Mouse (Mus musculus) liver, postnatal 0 days (tissue): ENCODE results near the gene Taok3. TPM values are rescaled to one million over a fixed set of nuclear protein-coding genes. Genes with fewer than 3 reads are reported as not detected.

Experiments
- ATAC-seq: fragments of 200-750 bp; cut with Nextera tagmentation; 2 replicates; pipeline ENCODE4 v1.8.0; 2017; ENCODE audit warnings: mild to moderate bottlenecking, moderate library complexity
- DNase-seq: peaks from one replicate; pipeline ENCODE4 v3.0.0-alpha.2; 2016
- H3K27ac ChIP-seq: fragments of 300-500 bp; sonication (generic); 2 replicates; pipeline ENCODE4 v1.5.1; 2014; ENCODE audit warnings: antibody characterized with exemption, moderate library complexity, mild to moderate bottlenecking, low read depth
- H3K27me3 ChIP-seq: fragments of 300-500 bp; sonication (generic); 2 replicates; pipeline ENCODE4 v1.6.1; 2014; ENCODE audit warnings: low read length, control low read depth, mixed read lengths; ENCODE audit not compliant: insufficient read depth
- H3K36me3 ChIP-seq: fragments of 300-500 bp; sonication (generic); replicated peaks from 2 replicates; pipeline ENCODE4 v1.6.1; 2014; ENCODE audit warnings: mild to moderate bottlenecking, control low read depth, low read length, moderate library complexity, mixed read lengths; ENCODE audit not compliant: insufficient read depth
- H3K4me1 ChIP-seq: fragments of 300-500 bp; sonication (generic); 2 replicates; pipeline ENCODE4 v1.6.1; 2014; ENCODE audit warnings: antibody characterized with exemption, mild to moderate bottlenecking, control low read depth; ENCODE audit not compliant: insufficient read depth
- H3K4me2 ChIP-seq: fragments of 300-500 bp; sonication (generic); 2 replicates; pipeline ENCODE4 v1.6.1; 2014; ENCODE audit warnings: low read depth, mild to moderate bottlenecking, low read length, moderate library complexity, mixed read lengths
- H3K4me3 ChIP-seq: fragments of 300-500 bp; sonication (generic); 2 replicates; pipeline ENCODE4 v1.5.1; 2014; ENCODE audit warnings: low read depth, low read length
- H3K9ac ChIP-seq: fragments of 300-500 bp; sonication (generic); replicated peaks from 2 replicates; pipeline ENCODE4 v1.6.1; 2014; ENCODE audit warnings: mild to moderate bottlenecking, moderate library complexity
- H3K9me3 ChIP-seq: fragments of 300-500 bp; sonication (generic); 2 replicates; pipeline ENCODE4 v1.6.1; 2016; ENCODE audit warnings: mild to moderate bottlenecking, control low read depth, low read length, mixed read lengths
- CTCF ChIP-seq: sonication (generic); IDR thresholded peaks from 2 replicates; pipeline ENCODE4 v1.5.1; 2016; ENCODE audit warnings: antibody characterized with exemption, low read depth
- EP300 ChIP-seq: IDR thresholded peaks from 2 replicates; pipeline ENCODE4 v1.6.1; 2016; ENCODE audit warnings: antibody characterized with exemption, low read depth, mild to moderate bottlenecking
- WGBS: fragments of 180-500 bp; shearing (Covaris S2); extraction: QIAGEN DNeasy Blood & Tissue Kit; methylation state at CpG from one replicate; pipeline ENCODE4 v1.1.7; 2014; ENCODE audit not compliant: insufficient replicate concordance; 5-methylcytosine and 5-hydroxymethylcytosine counted together
- polyA plus RNA-seq: library from polyadenylated mRNA; unstranded; fragments of >200 nt; fragmentation: Nextera tagmentation; extraction: Ambion mirVana; gene quantifications from 2 replicates; pipeline ENCODE4 v1.2.1, GENCODE M21; 2015

The Taok3 gene
- polyA plus RNA-seq, 1 experiment from 2014 or later, result 41.9 TPM

DNA sequence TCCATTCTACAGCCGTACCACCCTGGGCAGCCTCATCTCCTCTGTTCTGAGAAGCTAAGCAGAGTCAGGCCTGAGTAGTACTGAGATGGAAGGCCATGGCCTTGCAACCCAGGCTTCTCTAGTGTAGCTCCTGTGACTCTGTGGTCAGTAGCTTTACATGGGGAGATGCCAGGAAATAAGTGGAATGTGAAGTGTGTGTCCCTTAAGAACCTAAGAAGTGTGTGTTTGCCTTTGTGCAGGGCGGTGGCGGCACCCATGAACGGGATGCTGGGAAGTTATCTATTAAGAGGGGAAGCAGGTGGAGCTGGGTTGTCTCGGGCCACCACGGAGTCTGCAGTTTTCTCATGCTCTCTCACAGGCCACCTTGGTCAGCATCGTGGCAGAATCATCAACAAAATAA lies 76.6 kb downstream of the Taok3 start:
- no peak for DNase-seq
- no peak overlapping the region for H3K27ac ChIP-seq
- no peak for ATAC-seq
- H3K36me3 ChIP-seq, result peaks cover 89% of the 10 kb centered on the region
- H3K4me1 ChIP-seq, result 0 out of 2 replicates have a peak, but pooled peaks cover 3% of the 10 kb centered on the region
- H3K27me3 ChIP-seq, result no peaks in the 10 kb centered on the region
- 91% methylated on average over 7 of the region's 7 CpGs for WGBS
- no peak for TF ChIP-seq CTCF
- no peak for TF ChIP-seq EP300
- H3K9me3 ChIP-seq, result no peaks in the 10 kb centered on the region
- no peak overlapping the region for H3K4me2 ChIP-seq
- no peak overlapping the region for H3K9ac ChIP-seq
- H3K4me3 ChIP-seq, result no peak overlapping the region

DNA sequence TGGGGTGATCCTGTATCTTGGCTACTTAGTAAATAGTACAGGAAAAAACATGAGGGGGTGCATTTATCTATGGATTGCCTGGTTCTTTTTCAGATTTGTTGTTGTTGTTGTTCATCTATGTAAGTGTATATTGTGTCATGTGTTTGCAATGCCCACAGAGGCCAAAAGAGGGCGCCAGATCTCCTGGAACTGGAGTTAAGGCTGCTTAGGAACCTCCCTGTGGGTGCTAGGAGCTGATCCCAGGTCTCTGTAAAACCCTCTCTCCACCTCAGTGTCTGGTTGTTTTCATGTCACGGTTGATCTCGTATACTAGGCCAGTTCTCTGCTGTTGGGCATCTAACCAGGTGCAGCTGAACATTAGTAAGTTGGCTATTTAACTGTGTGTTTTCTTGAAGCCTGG lies 78.5 kb downstream of the Taok3 start:
- no peaks in the 10 kb centered on the region for H3K9me3 ChIP-seq
- TF ChIP-seq CTCF, result peak; percentile 29
- no peak for TF ChIP-seq EP300
- H3K4me1 ChIP-seq, result no peaks in the 10 kb centered on the region
- no peak overlapping the region for H3K4me2 ChIP-seq
- DNase-seq (no peak), ATAC-seq (no peak)
- H3K36me3 ChIP-seq, result peaks cover 97% of the 10 kb centered on the region
- no peak overlapping the region for H3K9ac ChIP-seq
- no peak overlapping the region for H3K4me3 ChIP-seq
- H3K27me3 ChIP-seq, result no peaks in the 10 kb centered on the region
- no peak overlapping the region for H3K27ac ChIP-seq
- 73% methylated on average over 3 of the region's 3 CpGs for WGBS

DNA sequence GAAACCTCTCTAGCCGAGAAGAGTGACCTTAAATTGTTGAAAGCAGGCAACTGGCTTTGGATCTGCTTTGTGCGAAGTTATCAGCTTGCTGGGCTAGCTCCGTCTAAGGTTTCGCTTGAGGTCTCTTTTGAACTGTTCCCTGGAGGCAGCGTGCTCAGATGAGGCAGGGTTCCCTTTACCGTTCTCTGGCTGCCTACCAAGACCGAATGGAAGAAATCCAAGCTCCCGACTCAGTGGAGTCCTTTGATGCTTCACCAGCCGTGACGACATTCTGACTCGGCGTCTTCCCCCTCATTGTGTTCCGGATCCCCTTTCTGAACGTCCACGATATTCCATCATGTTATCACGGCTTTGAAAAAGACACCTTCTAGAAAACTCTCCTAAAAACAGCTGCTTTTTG lies 87.4 kb downstream of the Taok3 start:
- Histone ChIP-seq H3K9ac (no peak overlapping the region), H3K9me3 (no peaks in the 10 kb centered on the region), H3K4me2 (no peak overlapping the region), H3K4me1 (no peaks in the 10 kb centered on the region), H3K4me3 (no peak overlapping the region), H3K27me3 (no peaks in the 10 kb centered on the region), H3K36me3 (peaks cover 89% of the 10 kb centered on the region), H3K27ac (no peak overlapping the region)
- ATAC-seq (no peak), DNase-seq (no peak)
- TF ChIP-seq CTCF (no peak), EP300 (no peak)
- WGBS, result 92% methylated on average over 16 of the region's 16 CpGs

DNA sequence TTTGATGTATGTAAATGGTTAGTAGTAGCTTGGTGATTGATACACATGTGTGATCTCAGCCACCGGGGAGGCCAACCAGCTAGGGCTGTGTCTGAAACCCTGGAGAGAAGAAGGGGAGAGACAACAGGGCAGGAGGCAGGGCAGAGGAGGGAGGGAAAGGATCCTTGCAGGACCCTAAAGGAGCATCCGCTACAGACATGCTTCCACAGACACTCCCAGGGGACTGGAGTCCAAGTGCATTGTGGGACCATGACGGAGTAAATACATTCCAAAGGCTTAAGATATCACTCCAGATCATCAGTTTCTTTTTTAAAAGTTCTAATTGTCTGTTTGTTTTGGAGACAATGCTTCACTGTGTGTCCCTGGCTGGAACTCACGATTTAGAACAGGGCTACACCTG lies 94.1 kb downstream of the Taok3 start:
- H3K9me3 ChIP-seq, result no peaks in the 10 kb centered on the region
- WGBS, result 85% methylated on average over 4 of the region's 4 CpGs
- no peak for ATAC-seq

DNA sequence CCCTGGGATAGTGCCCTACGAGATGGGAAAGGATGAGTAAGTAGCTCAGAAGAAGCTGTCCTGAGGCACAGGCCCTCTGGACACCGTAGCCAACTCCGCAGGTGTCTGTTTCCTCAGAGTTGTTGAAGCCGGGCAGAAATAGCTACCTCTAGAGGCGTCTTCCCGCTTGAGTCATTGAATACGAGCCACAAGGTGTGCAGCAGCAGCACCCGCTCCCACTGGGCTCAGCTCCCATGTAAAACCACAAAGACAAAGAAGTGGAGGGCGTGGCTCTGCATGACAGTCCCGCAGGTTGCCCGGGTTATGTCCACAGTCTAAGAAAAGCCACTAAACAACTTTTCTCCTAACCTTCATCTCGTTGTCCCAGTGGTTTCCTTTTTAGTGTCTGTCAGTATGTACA lies 111.1 kb downstream of the Taok3 start:
- H3K27ac ChIP-seq, result no peak overlapping the region
- WGBS, result 77% methylated on average over 12 of the region's 12 CpGs
- TF ChIP-seq CTCF (no peak), EP300 (no peak)
- no peaks in the 10 kb centered on the region for H3K4me1 ChIP-seq
- H3K4me2 ChIP-seq, result no peak overlapping the region
- no peaks in the 10 kb centered on the region for H3K27me3 ChIP-seq
- no peak overlapping the region for H3K9ac ChIP-seq
- no peak for ATAC-seq
- DNase-seq, result no peak
- peaks cover 82% of the 10 kb centered on the region for H3K36me3 ChIP-seq
- no peak overlapping the region for H3K4me3 ChIP-seq
- no peaks in the 10 kb centered on the region for H3K9me3 ChIP-seq

More for the DNA sequence above, 94.1 kb downstream of the Taok3 start:
- Histone ChIP-seq H3K9ac (no peak overlapping the region), H3K36me3 (peaks cover 80% of the 10 kb centered on the region), H3K27ac (no peak overlapping the region), H3K4me2 (no peak overlapping the region), H3K27me3 (no peaks in the 10 kb centered on the region), H3K4me3 (no peak overlapping the region), H3K4me1 (no peaks in the 10 kb centered on the region)
- no peak for DNase-seq
- TF ChIP-seq CTCF (no peak), EP300 (no peak)

DNA sequence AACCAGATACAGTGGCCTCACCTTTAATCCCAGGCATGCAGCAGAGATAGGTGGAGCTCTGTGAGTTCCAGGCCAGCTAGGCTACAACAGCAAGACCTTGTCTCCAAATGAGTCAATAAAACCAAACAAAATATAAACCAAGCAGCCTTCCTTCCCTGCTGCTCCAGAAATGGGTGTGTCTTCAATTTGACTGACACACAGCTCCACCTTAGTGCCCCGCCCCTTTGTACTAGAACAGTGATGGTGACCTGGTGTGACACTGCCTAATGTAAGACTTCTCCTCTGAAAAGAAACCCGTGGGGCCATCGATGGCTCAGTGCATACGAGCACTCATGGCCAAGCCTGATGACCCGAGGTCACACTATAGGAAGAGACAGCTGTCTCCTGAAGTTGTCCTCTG lies 116.6 kb downstream of the Taok3 start:
- Histone ChIP-seq H3K36me3 (peaks cover 47% of the 10 kb centered on the region), H3K27ac (no peak overlapping the region), H3K4me2 (no peak overlapping the region), H3K4me3 (no peak overlapping the region), H3K4me1 (no peaks in the 10 kb centered on the region), H3K9me3 (no peaks in the 10 kb centered on the region), H3K9ac (no peak overlapping the region), H3K27me3 (no peaks in the 10 kb centered on the region)
- 78% methylated on average over 5 of the region's 5 CpGs for WGBS
- ATAC-seq (no peak; the same call in 1 of the 2 replicates), DNase-seq (no peak)
- TF ChIP-seq EP300 (no peak), CTCF (no peak)

DNA sequence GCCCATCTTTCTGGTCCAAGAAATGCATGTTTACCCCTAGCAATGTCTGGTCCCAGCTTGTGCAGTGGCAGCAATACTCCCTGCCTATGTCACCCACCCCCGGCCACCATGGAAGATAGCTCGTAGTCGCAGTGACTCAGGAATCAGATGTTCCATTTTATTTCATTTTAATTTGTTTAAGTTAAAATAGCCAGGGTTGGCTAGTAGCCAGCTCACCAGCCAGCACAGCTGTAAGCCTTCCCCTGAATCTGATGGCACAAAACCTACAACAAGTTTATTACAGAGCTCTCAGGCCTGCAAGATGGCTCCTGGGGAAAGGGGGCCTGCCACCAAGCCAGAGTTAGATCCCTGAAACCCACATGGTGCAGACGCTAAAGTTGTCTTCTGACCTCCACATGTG lies 119.2 kb downstream of the Taok3 start:
- no peak for TF ChIP-seq CTCF
- no peak for TF ChIP-seq EP300
- WGBS, result 89% methylated on average over 4 of the region's 4 CpGs
- no peak overlapping the region for H3K4me2 ChIP-seq
- ATAC-seq (no peak), DNase-seq (no peak)
- peaks cover 50% of the 10 kb centered on the region for H3K36me3 ChIP-seq
- no peak overlapping the region for H3K4me3 ChIP-seq
- no peaks in the 10 kb centered on the region for H3K9me3 ChIP-seq
- no peaks in the 10 kb centered on the region for H3K4me1 ChIP-seq
- no peaks in the 10 kb centered on the region for H3K27me3 ChIP-seq
- H3K9ac ChIP-seq, result no peak overlapping the region
- H3K27ac ChIP-seq, result no peak overlapping the region
